Mouse (Mus musculus) myocyte (in vitro differentiated cells): Measurements from ENCODE around the gene Cep57l1.

Experiments
- CEBPB ChIP-seq: IDR thresholded peaks from 2 replicates; pipeline ENCODE4 v1.6.1; 2011; ENCODE audit warnings: mild to moderate bottlenecking, moderate library complexity; ENCODE audit not compliant: poor library complexity, insufficient read depth, severe bottlenecking
- MYOD1 ChIP-seq, 3 experiments: IDR thresholded peaks; one replicate each; pipeline ENCODE4 v1.6.1; 2011; ENCODE audit warnings: control low read depth in 2 of 3, low read depth in 2 of 3, mild to moderate bottlenecking in 2 of 3, moderate library complexity in 1 of 3; ENCODE audit not compliant: insufficient read length in 2 of 3, control insufficient read depth in 1 of 3
- POLR2A ChIP-seq: IDR thresholded peaks from one replicate; pipeline ENCODE4 v1.6.1; 2011; ENCODE audit warnings: low read depth, mild to moderate bottlenecking, control low read depth, moderate library complexity; ENCODE audit not compliant: insufficient read length
- POLR2AphosphoS2 ChIP-seq: IDR thresholded peaks from one replicate; pipeline ENCODE4 v1.6.1; 2011; ENCODE audit warnings: low read depth, control low read depth; ENCODE audit not compliant: insufficient read length
- SRF ChIP-seq: IDR thresholded peaks from one replicate; pipeline ENCODE4 v1.6.1; 2011; ENCODE audit warnings: low read depth; ENCODE audit not compliant: control insufficient read depth, insufficient read length
- TCF12 ChIP-seq: IDR thresholded peaks from one replicate; pipeline ENCODE4 v1.6.1; 2011; ENCODE audit warnings: mild to moderate bottlenecking, control low read depth; ENCODE audit not compliant: poor library complexity, insufficient read depth, severe bottlenecking
- TCF3 ChIP-seq: IDR thresholded peaks from one replicate; pipeline ENCODE4 v1.6.1; 2011; ENCODE audit warnings: low read depth, control low read depth; ENCODE audit not compliant: insufficient read length
- USF1 ChIP-seq: IDR thresholded peaks from one replicate; pipeline ENCODE4 v1.6.1; 2011; ENCODE audit warnings: low read depth, mild to moderate bottlenecking, control low read depth, moderate library complexity

GRCm38 (mm10) chr10:41810564-41811455, 1.1 kb upstream of the Cep57l1 start:
- TF ChIP-seq POLR2A (no peak), POLR2AphosphoS2 (no peak), TCF3 (no peak), CEBPB (no peak), USF1 (no peak), SRF (no peak), TCF12 (no peak), MYOD1 (IDR thresholded peaks at IDR 0.05; ENCODE audit: control insufficient read depth in 1 of 3, insufficient read length in 2 of 3, low read depth in 2 of 3) (no peak)
